Mouse (Mus musculus) kidney, postnatal 25 days (tissue): ENCODE measurements around the gene Glrx5.

ENCODE experiments used
- DNase-seq, 2 experiments: peaks; one replicate each; pipeline ENCODE4 v3.0.0; 2021; ENCODE audit warnings: mixed read lengths in 2 of 2

Gene Glrx5

GRCm38 (mm10) chr12:105073708-105074107 is 41.2 kb downstream of the Glrx5 start:
- DNase-seq, result peak in 1 of 2 experiments; percentile 39

GRCm38 (mm10) chr12:105075496-105075895 is 43.0 kb downstream of the Glrx5 start:
- no peak for DNase-seq

- DNase-seq, result no peak
Measured at GRCm38 (mm10) chr12:105076511-105076910, 44.0 kb downstream of the Glrx5 start.

- DNase-seq, result no peak
Measured at GRCm38 (mm10) chr12:105077232-105077631, 44.7 kb downstream of the Glrx5 start.

- DNase-seq, result no peak
Measured at GRCm38 (mm10) chr12:105084171-105084570, 51.7 kb downstream of the Glrx5 start.

GRCm38 (mm10) chr12:105084816-105085215 is 52.3 kb downstream of the Glrx5 start:
- DNase-seq, result no peak

GRCm38 (mm10) chr12:105085296-105085695 is 52.8 kb downstream of the Glrx5 start:
- no peak for DNase-seq

GRCm38 (mm10) chr12:105086781-105087180 is 54.3 kb downstream of the Glrx5 start:
- DNase-seq, result no peak

GRCm38 (mm10) chr12:105087353-105087752 is 54.9 kb downstream of the Glrx5 start:
- DNase-seq, result no peak

- DNase-seq, result no peak
Measured at GRCm38 (mm10) chr12:105089231-105089630, 56.7 kb downstream of the Glrx5 start.

- DNase-seq, result no peak
Measured at GRCm38 (mm10) chr12:105091604-105092003, 59.1 kb downstream of the Glrx5 start.
